Mouse (Mus musculus) hindbrain, embryonic 11.5 days (tissue): Measurements from ENCODE around the gene Fam118b. TPM values are rescaled to one million over a fixed set of nuclear protein-coding genes. Genes with fewer than 3 reads are reported as not detected.

Experiments used
- ATAC-seq: fragments of 200-750 bp; cut with Nextera tagmentation; 2 replicates; pipeline ENCODE4 v1.8.0; 2017; ENCODE audit warnings: mild to moderate bottlenecking, moderate TSS enrichment, moderate library complexity; ENCODE audit not compliant: low FRiP score
- DNase-seq: peaks from one replicate; pipeline ENCODE4 v3.0.0-alpha.2; 2015; ENCODE audit warnings: low spot score
- H3K27ac ChIP-seq: fragments of 300-500 bp; sonication (generic); 2 replicates; pipeline ENCODE4 v1.5.1; 2014; ENCODE audit warnings: mild to moderate bottlenecking, low read depth, low read length
- H3K27me3 ChIP-seq: fragments of 300-500 bp; sonication (generic); 2 replicates; pipeline ENCODE4 v1.6.1; 2014; ENCODE audit warnings: mild to moderate bottlenecking, low read length, moderate library complexity, mixed read lengths; ENCODE audit not compliant: control insufficient read depth, insufficient read depth
- H3K36me3 ChIP-seq: fragments of 300-500 bp; sonication (generic); 2 replicates; pipeline ENCODE4 v1.6.1; 2014; ENCODE audit warnings: mild to moderate bottlenecking, low read length, moderate library complexity, mixed read lengths; ENCODE audit not compliant: control insufficient read depth, insufficient read depth
- H3K4me1 ChIP-seq: fragments of 300-500 bp; sonication (generic); replicated peaks from 2 replicates; pipeline ENCODE4 v1.6.1; 2014; ENCODE audit warnings: low read length, mixed read lengths; ENCODE audit not compliant: control insufficient read depth, insufficient read depth
- H3K4me2 ChIP-seq: fragments of 300-500 bp; sonication (generic); replicated peaks from 2 replicates; pipeline ENCODE4 v1.6.1; 2014; ENCODE audit warnings: mild to moderate bottlenecking, low read depth, low read length
- H3K4me3 ChIP-seq: fragments of 300-500 bp; sonication (generic); 2 replicates; pipeline ENCODE4 v1.5.1; 2014; ENCODE audit warnings: low read depth, low read length
- H3K9ac ChIP-seq: fragments of 300-500 bp; sonication (generic); 2 replicates; pipeline ENCODE4 v1.6.1; 2014; ENCODE audit warnings: low read depth, low read length
- H3K9me3 ChIP-seq: fragments of 300-500 bp; sonication (generic); 2 replicates; pipeline ENCODE4 v1.6.1; 2016; ENCODE audit warnings: low read length; ENCODE audit not compliant: control insufficient read depth
- WGBS: fragments of 180-500 bp; shearing (Covaris S2); extraction: QIAGEN DNeasy Blood & Tissue Kit; methylation state at CpG from one replicate; pipeline ENCODE4 v1.1.7; 2014; 5-methylcytosine and 5-hydroxymethylcytosine counted together
- polyA plus RNA-seq: library from polyadenylated mRNA; unstranded; fragments of >200 nt; fragmentation: Nextera tagmentation; extraction: Ambion mirVana; gene quantifications from 2 replicates; pipeline ENCODE4 v1.2.1, GENCODE M21; 2014

Fam118b gene
- polyA plus RNA-seq, 1 experiment from 2014 or later = 71.4 TPM

- no peaks in the 10 kb centered on the region for H3K27me3 ChIP-seq
- no peak for ATAC-seq
- 70% methylated on average over 1 of the region's 1 CpGs for WGBS
- no peak for DNase-seq
- H3K4me3 ChIP-seq = no peak overlapping the region
- H3K36me3 ChIP-seq = no peaks in the 10 kb centered on the region
- H3K9ac ChIP-seq = no peak overlapping the region
- H3K4me2 ChIP-seq = no peak overlapping the region
- H3K4me1 ChIP-seq = no peaks in the 10 kb centered on the region
- H3K27ac ChIP-seq = no peak overlapping the region
- no peaks in the 10 kb centered on the region for H3K9me3 ChIP-seq
Observed at GRCm38 (mm10) chr9:35239734-35240133, 27.9 kb downstream of the Fam118b start.

- H3K9me3 ChIP-seq = no peaks in the 10 kb centered on the region
- DNase-seq = no peak
Observed at GRCm38 (mm10) chr9:35238915-35239571, 28.6 kb downstream of the Fam118b start.

GRCm38 (mm10) chr9:35238371-35238770 lies 29.2 kb downstream of the Fam118b start:
- no peak for DNase-seq
- no peaks in the 10 kb centered on the region for H3K27me3 ChIP-seq
- no peak overlapping the region for H3K9ac ChIP-seq
- H3K4me1 ChIP-seq = no peaks in the 10 kb centered on the region
- no peaks in the 10 kb centered on the region for H3K9me3 ChIP-seq
- no peak overlapping the region for H3K4me2 ChIP-seq
- 91% methylated on average over 1 of the region's 1 CpGs for WGBS
- H3K36me3 ChIP-seq = no peaks in the 10 kb centered on the region
- H3K4me3 ChIP-seq = no peak overlapping the region
- ATAC-seq = no peak
- no peak overlapping the region for H3K27ac ChIP-seq

More at GRCm38 (mm10) chr9:35238915-35239571, 28.6 kb downstream of the Fam118b start:
- ATAC-seq = no peak
- Histone ChIP-seq H3K27ac (no peak overlapping the region), H3K4me3 (no peak overlapping the region), H3K4me1 (no peaks in the 10 kb centered on the region), H3K36me3 (no peaks in the 10 kb centered on the region), H3K4me2 (no peak overlapping the region), H3K9ac (no peak overlapping the region), H3K27me3 (no peaks in the 10 kb centered on the region)
- 77% methylated on average over 6 of the region's 6 CpGs for WGBS

GRCm38 (mm10) chr9:35235996-35236395 lies 31.6 kb downstream of the Fam118b start:
- no peak overlapping the region for H3K27ac ChIP-seq
- ATAC-seq = no peak
- 51% methylated on average over 3 of the region's 3 CpGs for WGBS

GRCm38 (mm10) chr9:35228671-35229070 lies 38.9 kb downstream of the Fam118b start:
- Histone ChIP-seq H3K9me3 (no peaks in the 10 kb centered on the region), H3K36me3 (no peaks in the 10 kb centered on the region), H3K4me1 (no peaks in the 10 kb centered on the region), H3K27me3 (no peaks in the 10 kb centered on the region), H3K27ac (no peak overlapping the region), H3K9ac (no peak overlapping the region), H3K4me2 (no peak overlapping the region), H3K4me3 (no peak overlapping the region)
- 93% methylated on average over 3 of the region's 3 CpGs for WGBS
- DNase-seq (no peak), ATAC-seq (no peak)

More at GRCm38 (mm10) chr9:35235996-35236395, 31.6 kb downstream of the Fam118b start:
- no peak overlapping the region for H3K4me2 ChIP-seq
- H3K9me3 ChIP-seq = no peaks in the 10 kb centered on the region
- no peak overlapping the region for H3K9ac ChIP-seq
- no peak for DNase-seq
- H3K4me1 ChIP-seq = no peaks in the 10 kb centered on the region
- no peak overlapping the region for H3K4me3 ChIP-seq
- no peaks in the 10 kb centered on the region for H3K27me3 ChIP-seq
- no peaks in the 10 kb centered on the region for H3K36me3 ChIP-seq

- no peak overlapping the region for H3K4me2 ChIP-seq
- no peak overlapping the region for H3K4me3 ChIP-seq
- H3K27ac ChIP-seq = no peak overlapping the region
- H3K36me3 ChIP-seq = no peaks in the 10 kb centered on the region
- H3K27me3 ChIP-seq = no peaks in the 10 kb centered on the region
- no peak overlapping the region for H3K9ac ChIP-seq
- no peak for ATAC-seq
- WGBS = 91% methylated on average over 3 of the region's 3 CpGs
- no peaks in the 10 kb centered on the region for H3K9me3 ChIP-seq
- no peak for DNase-seq
- no peaks in the 10 kb centered on the region for H3K4me1 ChIP-seq
Observed at GRCm38 (mm10) chr9:35223466-35223865, 44.1 kb downstream of the Fam118b start.

- WGBS = 71% methylated on average over 1 of the region's 1 CpGs
- Histone ChIP-seq H3K27me3 (no peaks in the 10 kb centered on the region), H3K9ac (no peak overlapping the region), H3K9me3 (no peaks in the 10 kb centered on the region), H3K4me3 (no peak overlapping the region), H3K36me3 (peaks cover 2% of the 10 kb centered on the region; the same call in 1 of the 2 replicates), H3K27ac (no peak overlapping the region), H3K4me1 (no peaks in the 10 kb centered on the region), H3K4me2 (no peak overlapping the region)
- DNase-seq (no peak), ATAC-seq (no peak)
Observed at GRCm38 (mm10) chr9:35217963-35218362, 49.6 kb downstream of the Fam118b start.

GRCm38 (mm10) chr9:35211573-35212511 lies 55.8 kb downstream of the Fam118b start:
- no peaks in the 10 kb centered on the region; the same call in 1 of the 2 replicates for H3K4me1 ChIP-seq
- H3K9ac ChIP-seq = peak overlapping the region; percentile 85
- ATAC-seq = 0 out of 2 replicates have a peak, but pooled peaks have one; percentile 0
- H3K4me3 ChIP-seq = peak overlapping the region; percentile 79
- H3K27me3 ChIP-seq = no peaks in the 10 kb centered on the region
- 36% methylated on average over 26 of the region's 26 CpGs for WGBS
- H3K9me3 ChIP-seq = no peaks in the 10 kb centered on the region
- H3K36me3 ChIP-seq = peaks cover 2% of the 10 kb centered on the region; the same call in 1 of the 2 replicates
- H3K4me2 ChIP-seq = peak overlapping the region; percentile 69
- no peak overlapping the region for H3K27ac ChIP-seq
- no peak for DNase-seq
